Mouse (Mus musculus): ENCODE measurements at regions not wholly inside any gene's neighbourhood (a gene's known extent, or its start where the extent isn't known, plus 50 kb on each side); places are given as distances from the start of the nearest gene placed in this dataset.
A peak's percentile ranks its signal among the peaks of the same experiment; 100 is the strongest.

DNA sequence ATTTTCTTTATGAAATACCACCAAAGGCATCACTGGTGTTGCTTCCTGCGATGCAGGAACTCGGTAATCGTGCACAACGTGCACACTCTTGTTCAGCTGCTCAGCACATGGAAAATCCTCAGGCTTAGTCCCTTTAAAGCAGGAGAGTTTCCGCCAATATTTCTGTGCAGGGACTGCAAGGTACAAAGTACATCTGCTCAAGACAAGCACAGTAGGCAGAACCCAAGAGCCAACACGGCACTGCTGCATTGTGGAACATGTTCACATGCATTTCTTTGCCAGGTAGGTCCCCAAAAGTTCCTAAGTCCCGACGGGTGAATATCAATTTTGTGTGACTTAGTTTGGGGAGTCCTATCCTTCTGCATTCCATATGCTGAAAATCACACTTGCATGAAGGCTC, 808.0 kb upstream of the Pou3f3 start:
- 86% methylated on average over 8 of the region's 8 CpGs for WGBS
- no peak for ATAC-seq (ENCODE audit: low FRiP score)
- Histone ChIP-seq H3K4me2 (replicated peaks) (no peak overlapping the region), H3K9ac (no peak overlapping the region), H3K36me3 (no peaks in the 10 kb centered on the region), H3K27me3 (no peaks in the 10 kb centered on the region; the same call in 1 of the 2 replicates), H3K4me1 (peaks cover 36% of the 10 kb centered on the region), H3K9me3 (replicated peaks) (no peaks in the 10 kb centered on the region), H3K4me3 (no peak overlapping the region), H3K27ac (0 out of 2 replicates have a peak overlapping the region, but pooled peaks have one; percentile 37)

GRCm38 (mm10) chr1:41888213-41888612, 807.4 kb upstream of the Pou3f3 start:
- ATAC-seq (ENCODE audit: low FRiP score) = peak; percentile 75
- Histone ChIP-seq H3K4me2 (replicated peaks) (0 out of 2 replicates have a peak overlapping the region, but pooled peaks have one; percentile 9), H3K27ac (peak overlapping the region; percentile 37; the same call in 1 of the 2 replicates), H3K9me3 (replicated peaks) (no peaks in the 10 kb centered on the region), H3K4me1 (peaks cover 37% of the 10 kb centered on the region), H3K4me3 (no peak overlapping the region), H3K9ac (no peak overlapping the region), H3K36me3 (no peaks in the 10 kb centered on the region), H3K27me3 (no peaks in the 10 kb centered on the region; the same call in 1 of the 2 replicates)
- 5% methylated on average over 2 of the region's 2 CpGs for WGBS

DNA sequence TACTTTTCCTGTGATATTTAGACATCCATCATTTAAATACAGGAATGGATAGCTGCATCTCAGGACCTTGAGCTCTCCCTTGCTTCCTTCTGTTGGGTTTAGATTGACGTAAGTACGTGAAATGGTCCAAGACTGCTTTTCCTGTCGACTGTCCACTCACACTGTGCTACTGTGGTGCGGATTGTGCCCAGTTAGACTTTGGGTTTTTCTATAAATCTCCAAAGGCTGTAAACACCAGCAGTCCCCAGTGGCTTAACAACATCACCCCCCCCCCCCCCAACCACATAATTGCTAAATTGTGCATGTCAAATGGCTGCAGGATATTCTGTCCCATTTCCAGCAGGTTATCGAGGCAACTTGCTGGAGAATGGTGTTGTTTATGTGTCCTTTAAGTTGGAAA, 806.6 kb upstream of the Pou3f3 start:
- peaks cover 37% of the 10 kb centered on the region for H3K4me1 ChIP-seq
- H3K9me3 ChIP-seq (replicated peaks) = no peaks in the 10 kb centered on the region
- H3K27me3 ChIP-seq = no peaks in the 10 kb centered on the region; the same call in 1 of the 2 replicates
- no peak for ATAC-seq (ENCODE audit: low FRiP score)
- no peak overlapping the region for H3K27ac ChIP-seq
- H3K36me3 ChIP-seq = no peaks in the 10 kb centered on the region
- no peak overlapping the region for H3K4me2 ChIP-seq (replicated peaks)
- WGBS = 23% methylated on average over 5 of the region's 5 CpGs
- no peak overlapping the region for H3K4me3 ChIP-seq
- no peak overlapping the region for H3K9ac ChIP-seq

DNA sequence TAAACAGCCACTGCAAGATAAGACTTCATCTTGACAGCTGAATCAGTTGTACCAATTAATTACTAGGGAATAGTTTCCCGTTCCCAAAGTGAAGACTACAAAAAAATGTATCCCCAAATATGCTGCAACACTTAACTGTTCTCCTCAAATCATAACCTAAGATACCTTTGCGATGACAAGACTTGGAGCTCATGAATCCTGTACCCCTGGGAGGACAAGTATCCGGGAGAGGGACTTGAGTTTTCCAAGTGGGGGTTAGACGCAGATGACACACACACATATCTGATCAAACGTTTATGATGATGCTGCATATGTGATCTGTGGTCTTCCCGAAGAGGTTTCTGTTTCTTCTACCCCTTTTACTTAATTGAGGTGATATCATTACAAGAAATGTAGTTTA, 805.6 kb upstream of the Pou3f3 start:
- ATAC-seq (ENCODE audit: low FRiP score) = no peak
- no peak overlapping the region for H3K4me3 ChIP-seq
- no peaks in the 10 kb centered on the region for H3K9me3 ChIP-seq (replicated peaks)
- WGBS = 50% methylated on average over 6 of the region's 6 CpGs
- H3K4me2 ChIP-seq (replicated peaks) = no peak overlapping the region
- no peaks in the 10 kb centered on the region for H3K36me3 ChIP-seq
- peaks cover 37% of the 10 kb centered on the region for H3K4me1 ChIP-seq
- H3K9ac ChIP-seq = no peak overlapping the region
- no peak overlapping the region; the same call in 1 of the 2 replicates for H3K27ac ChIP-seq
- no peaks in the 10 kb centered on the region; the same call in 1 of the 2 replicates for H3K27me3 ChIP-seq

DNA sequence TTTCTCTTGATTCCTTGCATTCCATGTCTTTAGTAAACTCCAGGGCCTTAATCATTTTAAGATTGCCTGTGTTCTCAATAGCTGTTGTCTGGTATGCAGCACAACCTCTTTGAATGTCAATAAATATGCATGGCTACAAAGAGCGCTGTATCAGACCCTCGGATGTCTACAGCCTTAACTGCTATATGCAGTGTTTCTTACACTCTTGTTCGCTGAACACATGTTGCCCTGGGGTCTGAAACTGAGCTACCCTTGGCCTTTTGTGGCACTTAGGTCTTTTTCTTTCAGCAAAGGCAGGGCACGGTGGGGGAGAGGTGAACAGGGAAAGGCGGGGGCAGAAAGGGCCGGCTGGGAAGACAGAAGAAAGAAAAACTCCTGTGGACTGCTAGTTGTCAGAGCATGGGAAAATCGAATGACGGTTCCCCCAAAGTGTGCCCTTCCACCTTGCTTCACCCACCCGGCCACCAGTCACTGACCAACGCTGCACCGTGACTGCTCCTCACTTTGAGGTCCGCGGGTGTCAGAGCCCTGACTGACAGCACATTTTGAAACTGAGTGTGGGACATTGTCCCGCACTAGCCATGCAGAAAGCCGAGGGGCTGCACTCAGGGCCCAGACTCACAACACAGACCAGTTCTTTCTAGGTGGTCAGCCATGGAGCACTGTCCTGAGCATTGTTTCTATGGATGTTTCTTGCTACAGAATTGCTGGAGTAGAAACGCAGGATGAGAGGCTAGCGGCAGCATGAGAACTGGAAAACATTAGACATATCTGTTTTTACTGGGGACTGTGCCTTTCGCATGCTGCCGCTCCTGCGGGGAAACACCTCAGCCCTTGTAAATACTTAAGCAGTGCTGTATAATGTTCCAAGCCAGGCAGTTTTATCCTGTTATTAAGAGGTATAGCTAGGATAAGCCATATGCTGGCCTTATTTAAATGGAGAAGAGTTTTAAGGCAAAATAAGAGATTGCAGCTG, 804.6 kb upstream of the Pou3f3 start:
- no peak overlapping the region for H3K4me3 ChIP-seq
- H3K27ac ChIP-seq = peak overlapping the region; percentile 76
- no peaks in the 10 kb centered on the region; the same call in 1 of the 2 replicates for H3K27me3 ChIP-seq
- peaks cover 37% of the 10 kb centered on the region for H3K4me1 ChIP-seq
- ATAC-seq (ENCODE audit: low FRiP score) = peak; percentile 51
- no peaks in the 10 kb centered on the region for H3K36me3 ChIP-seq
- no peaks in the 10 kb centered on the region for H3K9me3 ChIP-seq (replicated peaks)
- peak overlapping the region; percentile 42 for H3K4me2 ChIP-seq (replicated peaks)
- H3K9ac ChIP-seq = no peak overlapping the region
- 15% methylated on average over 20 of the region's 20 CpGs for WGBS

DNA sequence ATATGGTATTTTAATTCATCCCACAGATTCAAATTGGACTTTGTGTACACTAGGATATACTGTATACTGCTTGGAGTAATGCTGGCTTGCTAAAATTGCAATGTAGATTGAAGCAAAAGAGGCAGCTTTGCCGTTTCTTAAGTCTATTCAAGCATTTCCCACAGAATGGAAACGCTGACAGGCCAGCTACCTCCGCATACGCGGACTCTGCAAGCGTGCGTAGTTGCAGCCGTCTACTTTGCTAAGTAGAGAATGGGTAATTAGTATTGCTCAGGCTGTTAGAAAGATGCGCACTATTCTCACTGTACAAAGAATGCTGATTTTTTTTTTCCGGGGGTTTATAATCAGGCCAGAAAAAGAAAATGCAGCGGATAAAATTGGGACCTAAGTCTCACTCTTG, 803.8 kb upstream of the Pou3f3 start:
- no peak overlapping the region for H3K9ac ChIP-seq
- H3K4me2 ChIP-seq (replicated peaks) = no peak overlapping the region
- whole genome bisulfite sequencing = 48% methylated on average over 11 of the region's 11 CpGs
- H3K9me3 ChIP-seq (replicated peaks) = no peaks in the 10 kb centered on the region
- H3K36me3 ChIP-seq = no peaks in the 10 kb centered on the region
- peaks cover 37% of the 10 kb centered on the region for H3K4me1 ChIP-seq
- H3K27me3 ChIP-seq = no peaks in the 10 kb centered on the region; the same call in 1 of the 2 replicates
- H3K27ac ChIP-seq = peak overlapping the region; percentile 76; the same call in 1 of the 2 replicates
- ATAC-seq (ENCODE audit: low FRiP score) = no peak
- H3K4me3 ChIP-seq = no peak overlapping the region

DNA sequence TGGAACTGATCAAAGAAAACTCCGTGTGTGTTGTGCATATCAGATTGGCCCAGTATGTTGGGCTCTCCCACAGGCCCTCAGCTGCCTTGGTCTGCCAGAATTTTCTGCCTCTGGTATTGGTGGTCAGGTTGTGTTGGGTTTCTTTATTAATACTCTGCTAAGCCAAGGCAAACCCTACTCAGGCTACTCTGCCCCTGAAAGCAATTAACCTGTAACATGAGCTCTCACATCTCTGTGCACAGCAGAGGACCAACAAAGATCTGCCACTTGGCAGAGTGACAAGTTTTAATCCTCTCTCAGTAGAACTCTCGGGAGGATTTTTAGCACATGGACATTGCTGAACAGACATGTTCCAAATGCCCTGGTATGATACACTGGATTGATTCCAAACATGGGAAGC, 803.2 kb upstream of the Pou3f3 start:
- H3K9me3 ChIP-seq (replicated peaks) = no peaks in the 10 kb centered on the region
- peaks cover 37% of the 10 kb centered on the region for H3K4me1 ChIP-seq
- H3K9ac ChIP-seq = no peak overlapping the region
- H3K27ac ChIP-seq = 0 out of 2 replicates have a peak overlapping the region, but pooled peaks have one; percentile 76
- no peaks in the 10 kb centered on the region for H3K27me3 ChIP-seq
- no peaks in the 10 kb centered on the region for H3K36me3 ChIP-seq
- no peak overlapping the region for H3K4me2 ChIP-seq (replicated peaks)
- peak; percentile 27; the same call in 1 of the 2 replicates for ATAC-seq (ENCODE audit: low FRiP score)
- H3K4me3 ChIP-seq = no peak overlapping the region
- 33% methylated on average over 2 of the region's 2 CpGs for WGBS

DNA sequence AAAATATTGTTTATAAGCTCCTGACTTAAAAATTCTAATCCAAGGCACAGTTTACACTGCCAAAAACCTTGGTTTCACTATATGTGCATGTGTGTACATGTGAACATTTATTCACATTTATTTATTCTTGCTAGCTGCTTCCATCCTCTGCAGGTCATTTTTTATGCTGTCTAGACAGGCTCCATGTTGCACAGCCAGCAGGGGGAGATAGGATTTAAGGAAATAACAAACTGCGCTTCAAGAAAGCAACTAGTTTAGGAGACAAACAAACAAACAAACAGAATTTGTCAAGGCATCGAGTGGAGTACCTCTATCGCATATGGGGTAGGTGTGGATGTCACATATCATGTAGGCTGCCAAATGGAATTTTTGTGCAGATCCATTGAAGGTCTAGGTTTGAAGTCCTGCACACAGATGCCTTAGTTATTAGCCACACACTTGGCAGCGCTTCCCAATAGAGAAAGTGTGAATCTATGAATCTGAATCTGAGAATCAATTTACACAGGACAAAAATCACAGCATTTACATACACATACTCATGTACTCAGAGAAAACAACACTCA, 797.7 kb upstream of the Pou3f3 start:
- Histone ChIP-seq H3K4me1 (no peaks in the 10 kb centered on the region), H3K9me3 (replicated peaks) (no peaks in the 10 kb centered on the region), H3K4me3 (no peak overlapping the region), H3K4me2 (replicated peaks) (no peak overlapping the region), H3K36me3 (no peaks in the 10 kb centered on the region), H3K27ac (no peak overlapping the region), H3K9ac (no peak overlapping the region), H3K27me3 (no peaks in the 10 kb centered on the region)
- 0 out of 2 replicates have a peak, but pooled peaks have one; percentile 61 for ATAC-seq (ENCODE audit: low FRiP score)
- WGBS = 71% methylated on average over 4 of the region's 4 CpGs

DNA sequence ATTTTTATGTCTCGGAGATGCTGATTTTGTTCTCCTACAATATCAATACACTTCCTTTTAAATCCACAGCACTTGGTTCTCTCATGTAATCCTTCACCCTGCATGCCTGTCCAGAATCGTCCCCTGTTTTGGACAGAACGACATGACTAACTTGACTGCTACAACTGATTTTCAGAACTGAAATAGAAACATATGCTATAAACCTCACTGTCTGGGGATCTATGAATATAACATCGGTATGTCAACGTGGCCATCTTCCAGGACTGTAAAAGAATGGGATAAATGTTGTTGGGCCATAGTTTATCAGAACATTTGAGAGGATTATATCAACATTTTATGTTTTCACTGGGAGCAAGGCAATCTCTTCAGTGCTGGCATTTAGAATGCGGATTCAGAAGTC, 795.2 kb upstream of the Pou3f3 start:
- Histone ChIP-seq H3K4me1 (no peaks in the 10 kb centered on the region), H3K4me2 (replicated peaks) (no peak overlapping the region), H3K36me3 (no peaks in the 10 kb centered on the region), H3K9ac (no peak overlapping the region), H3K27ac (no peak overlapping the region), H3K9me3 (replicated peaks) (no peaks in the 10 kb centered on the region), H3K27me3 (no peaks in the 10 kb centered on the region), H3K4me3 (no peak overlapping the region)
- WGBS = 88% methylated on average over 6 of the region's 6 CpGs
- no peak for ATAC-seq (ENCODE audit: low FRiP score)

DNA sequence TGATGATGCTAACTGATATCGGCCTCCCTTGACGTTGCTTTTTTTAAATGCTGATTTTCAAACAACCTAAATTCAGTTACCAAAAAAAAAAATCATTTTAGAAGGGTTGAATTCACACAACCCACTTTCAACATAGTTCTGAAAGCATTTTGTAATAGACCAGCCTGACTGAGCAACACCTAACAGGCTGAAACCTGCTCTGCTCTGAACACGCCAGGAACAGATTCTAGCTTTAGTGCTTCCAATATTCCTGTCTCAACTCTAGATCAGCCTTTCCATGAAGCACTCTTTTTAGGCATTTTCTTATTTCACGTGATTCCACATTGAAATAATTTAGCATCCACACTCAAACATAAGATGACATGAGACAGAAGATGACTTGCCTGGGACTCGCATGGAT, 789.6 kb upstream of the Pou3f3 start:
- H3K9me3 ChIP-seq (replicated peaks) = no peaks in the 10 kb centered on the region
- ATAC-seq (ENCODE audit: low FRiP score) = no peak
- no peak overlapping the region for H3K27ac ChIP-seq
- no peaks in the 10 kb centered on the region for H3K36me3 ChIP-seq
- no peaks in the 10 kb centered on the region for H3K4me1 ChIP-seq
- no peaks in the 10 kb centered on the region for H3K27me3 ChIP-seq
- no peak overlapping the region for H3K4me2 ChIP-seq (replicated peaks)
- WGBS = 83% methylated on average over 5 of the region's 5 CpGs
- H3K9ac ChIP-seq = no peak overlapping the region
- no peak overlapping the region for H3K4me3 ChIP-seq

DNA sequence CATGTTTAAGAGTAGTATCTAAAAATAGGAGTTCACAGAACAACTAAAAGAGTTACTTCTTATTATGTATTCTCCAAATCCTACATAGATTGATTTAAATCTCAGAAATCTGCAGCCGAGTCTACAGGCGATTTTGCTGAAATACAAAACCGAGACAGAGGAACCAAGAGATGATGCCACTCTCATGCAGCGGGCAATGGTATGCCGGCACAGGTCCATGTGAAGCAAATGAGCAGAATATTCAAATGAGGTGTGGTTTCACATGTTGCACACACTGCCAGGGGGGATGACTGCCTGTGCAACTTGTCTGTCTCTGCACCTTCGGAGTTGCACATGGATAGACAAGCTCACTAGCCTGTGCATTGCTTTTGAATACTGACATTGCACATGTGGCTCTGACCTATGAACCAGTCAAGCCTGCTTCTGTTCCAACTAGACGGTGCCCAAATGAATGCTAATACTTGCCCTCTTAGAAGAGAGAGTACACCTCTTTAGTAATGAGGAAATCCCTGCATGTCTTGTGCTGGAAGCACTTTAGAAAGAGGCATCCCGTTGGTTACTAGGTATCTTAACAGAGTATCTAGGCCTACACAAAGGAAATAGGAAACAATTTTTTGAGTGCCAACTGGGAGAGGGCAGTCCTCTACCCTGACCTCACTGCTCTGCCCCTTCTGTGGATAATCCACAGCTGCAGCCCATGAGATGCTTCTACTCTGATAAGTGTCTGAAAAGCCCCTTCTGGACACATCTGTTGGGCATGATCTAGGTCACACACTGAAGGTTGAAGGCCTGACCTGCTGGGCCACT, 787.4 kb upstream of the Pou3f3 start:
- 89% methylated on average over 8 of the region's 8 CpGs for WGBS
- H3K36me3 ChIP-seq = no peaks in the 10 kb centered on the region
- no peak for ATAC-seq (ENCODE audit: low FRiP score)
- no peak overlapping the region for H3K9ac ChIP-seq
- no peaks in the 10 kb centered on the region for H3K9me3 ChIP-seq (replicated peaks)
- no peak overlapping the region for H3K27ac ChIP-seq
- H3K4me1 ChIP-seq = 0 out of 2 replicates have a peak, but pooled peaks cover 3% of the 10 kb centered on the region
- H3K4me2 ChIP-seq (replicated peaks) = no peak overlapping the region
- H3K27me3 ChIP-seq = no peaks in the 10 kb centered on the region
- H3K4me3 ChIP-seq = no peak overlapping the region

DNA sequence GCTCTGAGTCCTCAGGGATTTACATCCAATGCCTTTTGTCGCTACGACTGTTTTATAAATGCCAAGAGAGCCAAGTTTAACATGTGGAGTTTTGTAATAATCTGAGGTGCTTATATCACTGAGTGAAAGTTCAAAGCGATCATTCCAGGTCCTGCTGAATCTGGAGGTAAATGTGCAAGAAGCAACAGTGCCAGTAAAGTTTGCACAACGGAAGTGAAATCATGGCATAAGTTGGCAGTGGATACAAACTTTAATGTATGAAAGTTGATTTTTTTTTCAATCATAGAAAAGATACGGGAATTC, 786.8 kb upstream of the Pou3f3 start:
- Histone ChIP-seq H3K4me3 (no peak overlapping the region), H3K9ac (no peak overlapping the region), H3K27me3 (no peaks in the 10 kb centered on the region), H3K27ac (no peak overlapping the region), H3K9me3 (replicated peaks) (no peaks in the 10 kb centered on the region), H3K4me1 (0 out of 2 replicates have a peak, but pooled peaks cover 3% of the 10 kb centered on the region), H3K4me2 (replicated peaks) (no peak overlapping the region), H3K36me3 (no peaks in the 10 kb centered on the region)
- no peak for ATAC-seq (ENCODE audit: low FRiP score)
- whole genome bisulfite sequencing = 87% methylated on average over 5 of the region's 5 CpGs
